Mouse (Mus musculus) C2C12 (cell line): ENCODE measurements around the gene Magi1.

Experiments used
- CTCF ChIP-seq: IDR thresholded peaks from one replicate; pipeline ENCODE4 v1.5.1; 2011; ENCODE audit not compliant: control insufficient read depth, insufficient read depth, insufficient read length
- MAX ChIP-seq: IDR thresholded peaks from one replicate; pipeline ENCODE4 v1.6.1; 2011; ENCODE audit warnings: mild to moderate bottlenecking, control low read depth
- USF1 ChIP-seq: IDR thresholded peaks from one replicate; pipeline ENCODE4 v1.6.1; 2011; ENCODE audit warnings: low read depth, mild to moderate bottlenecking, control low read depth, moderate library complexity

- no peak for TF ChIP-seq CTCF
- TF ChIP-seq USF1 = no peak
- TF ChIP-seq MAX = no peak
Observed at GRCm38 (mm10) chr6:93912582-93913225, 371.0 kb downstream of the Magi1 start.
